Mouse (Mus musculus): ENCODE data around the gene Olfr1052. TPM values are rescaled to one million over a fixed set of nuclear protein-coding genes. Genes with fewer than 3 reads are reported as not detected.
"Not testable (repeated sequence)": the region's sequence is repeated elsewhere in the genome, so short reads cannot be mapped to it uniquely, and the experiment has no call there.

Gene Olfr1052
- not detected for total RNA-seq (2021)

DNA sequence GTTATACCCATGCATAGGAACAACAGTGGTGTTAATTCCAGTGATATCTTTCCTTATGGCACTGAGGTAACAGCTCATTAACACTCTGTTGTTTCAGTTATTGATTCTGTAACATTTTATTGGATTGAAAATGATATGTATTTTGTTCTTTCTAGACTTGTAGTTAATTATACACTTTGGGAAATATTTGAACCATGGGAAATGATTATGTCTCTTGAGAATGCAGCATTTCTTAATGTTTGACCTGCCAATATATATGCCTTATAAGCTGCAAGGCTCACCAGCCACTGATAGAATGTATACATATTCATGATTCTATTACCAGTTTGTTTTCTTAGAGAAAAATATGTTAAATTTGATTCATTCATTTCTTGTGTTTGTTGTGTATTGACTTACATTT lies at the start of gene Olfr1052:
Gene Olfr1052, plus strand, starts transcription at position 301 of the 400 bp plus-strand sequence.
- intact Hi-C loops (cut with DNase I), result no loop called here
- no peak for DNase-seq

DNA sequence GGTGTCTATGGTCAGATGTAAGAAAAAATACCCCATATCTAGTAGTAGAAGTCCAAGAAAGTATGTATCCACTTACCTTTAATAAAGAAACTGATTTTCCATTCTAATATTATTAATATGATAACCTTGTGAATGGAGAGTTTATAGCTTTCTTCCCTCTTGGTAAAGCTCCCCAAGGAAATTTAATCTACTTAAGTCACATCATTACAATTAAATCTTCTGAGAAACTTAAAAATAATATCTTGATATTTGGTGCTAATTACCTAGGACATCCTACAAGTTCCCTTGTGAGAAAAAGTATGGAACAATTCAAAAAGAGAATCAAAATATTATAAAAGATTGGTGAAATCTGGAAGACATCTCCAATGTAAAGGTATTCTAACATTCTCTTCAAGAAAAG lies 34.0 kb upstream of the Olfr1052 start, which contains the start of gene Olfr1049:
Gene Olfr1049, minus strand, starts transcription at position 101 of the 400 bp plus-strand sequence.
- DNase-seq; intact Hi-C loops (cut with DNase I): not testable (repeated sequence)

DNA sequence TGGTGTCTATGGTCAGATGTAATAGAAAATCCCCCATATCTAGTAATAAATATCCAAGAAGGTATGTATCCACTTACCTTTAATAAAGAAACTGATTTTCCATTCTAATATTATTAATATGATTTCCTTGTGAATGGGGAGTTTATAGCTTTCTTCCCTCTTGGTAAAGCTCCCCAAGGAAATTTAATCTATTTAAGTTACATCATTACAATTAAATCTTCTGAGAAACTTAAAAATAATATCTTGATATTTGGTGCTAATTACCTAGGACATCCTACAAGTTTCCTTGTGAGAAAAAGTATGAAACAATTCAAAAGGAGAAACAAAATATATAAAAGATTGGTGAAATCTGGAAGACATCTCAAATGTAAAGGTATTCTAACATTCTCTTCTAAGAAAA lies 13.3 kb upstream of the Olfr1052 start, which contains the start of gene Olfr1051:
Gene Olfr1051, minus strand, starts transcription at position 101 of the 400 bp plus-strand sequence.
- intact Hi-C loops (cut with DNase I); DNase-seq: not testable (repeated sequence)

DNA sequence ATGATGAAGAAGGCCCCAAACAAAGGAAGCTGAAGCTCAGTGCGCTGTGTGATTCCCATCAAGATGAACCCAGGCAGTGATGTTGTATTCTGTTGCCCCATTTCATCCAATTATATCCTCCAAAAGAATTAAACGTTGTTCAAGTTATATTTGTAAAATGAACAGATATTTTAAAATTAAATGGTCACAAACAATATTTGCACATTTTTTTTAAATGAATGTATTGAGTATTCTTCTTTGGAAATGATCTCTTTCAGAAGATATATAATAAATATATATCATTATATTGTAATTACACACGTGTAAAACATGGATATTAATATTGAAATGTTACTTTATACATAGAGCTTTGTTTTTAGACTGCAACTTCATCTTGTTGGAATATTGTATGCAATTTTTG lies 22.9 kb downstream of the Olfr1052 start, which contains the start of gene Olfr1053:
Gene Olfr1053, minus strand, starts transcription at position 101 of the 400 bp plus-strand sequence.
- intact Hi-C loops (cut with DNase I), result no loop called here
- no peak for DNase-seq

DNA sequence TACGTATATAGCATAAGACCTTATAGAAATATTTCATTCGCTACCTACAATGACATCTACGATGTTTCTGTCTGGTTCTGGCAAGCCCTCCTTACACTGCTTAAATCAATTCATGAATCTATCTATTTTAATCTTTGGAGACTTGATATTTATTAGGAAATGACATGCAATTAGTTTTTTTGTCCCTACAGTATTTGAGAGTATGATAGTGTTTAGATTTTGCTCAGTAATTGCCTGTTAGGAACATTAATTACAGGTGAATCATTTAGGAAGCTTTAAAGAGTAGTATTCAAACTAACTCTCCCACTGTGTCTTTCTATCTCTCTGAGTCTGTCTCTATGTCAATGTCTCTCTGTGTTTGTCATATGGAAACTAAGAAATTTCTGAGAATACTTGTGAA lies 43.1 kb downstream of the Olfr1052 start, which contains the start of gene Olfr1054:
Gene Olfr1054, minus strand, starts transcription at position 101 of the 400 bp plus-strand sequence.
- intact Hi-C loops (cut with DNase I), result no loop called here

More for the DNA sequence above, 43.1 kb downstream of the Olfr1052 start, which contains the start of gene Olfr1054:
- DNase-seq, result no peak

Other genes starting within 250 kb of the Olfr1052 start
- gene Olfr1034, start 246.6 kb upstream of the Olfr1052 start, total RNA-seq (2021), result not detected
- gene Olfr1036, start 218.5 kb upstream of the Olfr1052 start, total RNA-seq (2021), result not detected
- not detected for gene Olfr1037, start 205.1 kb upstream of the Olfr1052 start, total RNA-seq (2021)
- not detected for gene Olfr1039, start 156.5 kb upstream of the Olfr1052 start, total RNA-seq (2021)
- gene Olfr1040, start 145.7 kb upstream of the Olfr1052 start, total RNA-seq (2021), result not detected
- gene Olfr1042, start 130.6 kb upstream of the Olfr1052 start, total RNA-seq (2021), result not detected
- gene Olfr1043, start 124.9 kb upstream of the Olfr1052 start, total RNA-seq (2021), result not detected
- not detected for gene Olfr1044, start 114.6 kb upstream of the Olfr1052 start, total RNA-seq (2021)
- gene Olfr52, start 106.8 kb upstream of the Olfr1052 start, total RNA-seq (2021), result not detected
- gene Olfr1045, start 89.4 kb upstream of the Olfr1052 start, total RNA-seq (2021), result not detected
- gene Olfr1046, start 73.1 kb upstream of the Olfr1052 start, total RNA-seq (2021), result not detected
- not detected for gene Olfr1047, start 61.1 kb upstream of the Olfr1052 start, total RNA-seq (2021)
- not detected for gene Olfr1048, start 52.2 kb upstream of the Olfr1052 start, total RNA-seq (2021)
- gene Olfr1049, start 34.1 kb upstream of the Olfr1052 start, total RNA-seq (2021), result not detected
- gene Olfr1051, start 13.4 kb upstream of the Olfr1052 start, total RNA-seq (2021), result not detected
- gene Olfr1053, start 22.8 kb downstream of the Olfr1052 start, total RNA-seq (2021), result not detected
- not detected for gene Olfr1054, start 43.0 kb downstream of the Olfr1052 start, total RNA-seq (2021)
- not detected for gene Olfr1055, start 57.8 kb downstream of the Olfr1052 start, total RNA-seq (2021)
- gene Olfr1056, start 70.0 kb downstream of the Olfr1052 start, total RNA-seq (2021), result not detected
- not detected for gene Olfr1057, start 85.9 kb downstream of the Olfr1052 start, total RNA-seq (2021)
- gene Olfr1058, start 96.1 kb downstream of the Olfr1052 start, total RNA-seq (2021), result not detected
- not detected for gene Olfr1061, start 121.6 kb downstream of the Olfr1052 start, total RNA-seq (2021)
- not detected for gene Olfr1062, start 134.3 kb downstream of the Olfr1052 start, total RNA-seq (2021)
- gene Olfr1065, start 158.1 kb downstream of the Olfr1052 start, total RNA-seq (2021), result not detected
- gene Olfr1066, start 163.8 kb downstream of the Olfr1052 start, total RNA-seq (2021), result not detected
- not detected for gene Olfr228, start 194.9 kb downstream of the Olfr1052 start, total RNA-seq (2021)
- gene Olfr1076, start 216.0 kb downstream of the Olfr1052 start, total RNA-seq (2021), result not detected